Mouse (Mus musculus) cortical plate, adult 2 months (tissue): Measurements from ENCODE around the gene Slc39a2. TPM values are rescaled to one million over a fixed set of nuclear protein-coding genes. Genes with fewer than 3 reads are reported as not detected.
"Not testable (repeated sequence)": the region's sequence is repeated elsewhere in the genome, so short reads cannot be mapped to it uniquely, and the experiment has no call there.

Experiments used
- H3K27ac ChIP-seq: fragments of 200-500 bp; 2 replicates; pipeline ENCODE4 v1.5.1; 2012; ENCODE audit warnings: low read length, control low read depth, inconsistent platforms; ENCODE audit not compliant: insufficient read depth
- H3K4me1 ChIP-seq: fragments of 200-500 bp; 2 replicates; pipeline ENCODE4 v1.6.1; 2011; ENCODE audit warnings: low read length; ENCODE audit not compliant: control insufficient read depth, insufficient read depth
- H3K4me3 ChIP-seq: fragments of 200-500 bp; 2 replicates; pipeline ENCODE4 v1.5.1; 2011; ENCODE audit warnings: mild to moderate bottlenecking, low read length, control low read depth; ENCODE audit not compliant: insufficient read depth
- CTCF ChIP-seq: fragments of 200-500 bp; IDR thresholded peaks from 2 replicates; pipeline ENCODE4 v1.5.1; 2011; ENCODE audit warnings: mild to moderate bottlenecking, control low read depth, low read length; ENCODE audit not compliant: insufficient read depth; ENCODE audit errors: extremely low read depth
- POLR2A ChIP-seq: fragments of 200-500 bp; IDR thresholded peaks from 2 replicates; pipeline ENCODE4 v1.6.1; 2011; ENCODE audit warnings: mild to moderate bottlenecking, low read length, control low read depth; ENCODE audit not compliant: insufficient read depth; ENCODE audit errors: extremely low read depth
- polyA plus RNA-seq: library from polyadenylated mRNA; depleted of rRNA; stranded (reverse); fragments of >200 nt; gene quantifications from 2 replicates; pipeline ENCODE4 v1.2.3, GENCODE M21; 2012; rRNA removed

The Slc39a2 gene
- 17.8 and 18.7 TPM in 2 replicates for polyA plus RNA-seq

DNA sequence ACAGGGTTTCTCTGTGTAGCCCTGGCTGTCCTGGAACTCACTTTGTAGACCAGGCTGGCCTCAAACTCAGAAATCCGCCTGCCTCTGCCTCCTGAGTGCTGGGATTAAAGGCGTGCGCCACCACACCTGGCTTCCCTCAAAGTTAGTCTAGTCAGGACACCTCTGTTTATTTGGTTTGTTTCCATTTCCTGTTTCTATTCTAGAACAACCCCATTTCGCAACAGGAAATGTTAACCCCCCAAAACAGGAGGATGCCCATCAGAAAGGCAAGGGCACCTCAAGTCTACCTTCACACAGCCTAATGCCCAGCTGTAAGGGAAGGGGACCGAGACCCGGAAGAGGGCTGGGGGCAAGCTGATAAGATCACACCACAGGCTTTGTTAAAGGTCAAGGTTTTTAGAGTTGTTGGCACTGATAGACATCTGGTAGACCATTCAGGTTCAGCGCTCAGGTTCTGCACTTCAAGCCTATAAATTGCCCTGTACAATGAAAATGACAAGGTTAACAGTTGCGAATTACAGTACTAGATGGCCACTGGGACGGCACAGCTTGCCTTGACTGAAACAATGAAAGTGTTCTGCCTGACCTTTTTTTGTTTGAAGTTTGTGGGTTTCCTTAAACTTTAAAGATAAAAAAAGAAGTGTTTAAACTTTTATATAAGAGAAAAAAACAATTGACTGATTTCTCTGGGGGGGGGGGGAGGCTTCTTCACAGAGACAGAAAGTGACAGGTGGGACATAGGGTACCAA, at the start of gene Slc39a2:
Gene Slc39a2, plus strand, starts transcription at position 699 of the 749 bp plus-strand sequence.
- no peak for TF ChIP-seq POLR2A
- no peak for TF ChIP-seq CTCF
- Histone ChIP-seq H3K27ac (no peak within 1 kb of the TSS), H3K4me3 (no peak within 1 kb of the TSS), H3K4me1 (no peaks in the 10 kb centered on the region)

- H3K4me1 ChIP-seq = no peaks in the 10 kb centered on the region
- H3K4me3 ChIP-seq = no peak overlapping the region
- TF ChIP-seq CTCF (no peak), POLR2A (no peak)
- H3K27ac ChIP-seq = no peak overlapping the region
Observed at GRCm38 (mm10) chr14:51843882-51844281, 48.8 kb upstream of the Slc39a2 start.

- Histone ChIP-seq H3K4me1 (no peaks in the 10 kb centered on the region), H3K4me3 (no peak overlapping the region), H3K27ac (no peak overlapping the region)
- TF ChIP-seq CTCF = no peak
- no peak for TF ChIP-seq POLR2A
Observed at GRCm38 (mm10) chr14:51846566-51846965, 46.1 kb upstream of the Slc39a2 start.

- not testable (repeated sequence) for H3K27ac ChIP-seq, H3K4me1 ChIP-seq, H3K4me3 ChIP-seq
- TF ChIP-seq CTCF = 0 out of 2 replicates have a peak, but pooled peaks have one; percentile 12
Observed at GRCm38 (mm10) chr14:51851006-51851405, 41.7 kb upstream of the Slc39a2 start.

GRCm38 (mm10) chr14:51853399-51853798, 39.3 kb upstream of the Slc39a2 start, which contains the start of gene Ear6:
Gene Ear6, plus strand, starts transcription at chr14:51853699.
- no peaks in the 10 kb centered on the region for H3K4me1 ChIP-seq
- no peak within 1 kb of the TSS for H3K27ac ChIP-seq
- no peak for TF ChIP-seq POLR2A
- TF ChIP-seq CTCF = no peak
- no peak within 1 kb of the TSS for H3K4me3 ChIP-seq

DNA sequence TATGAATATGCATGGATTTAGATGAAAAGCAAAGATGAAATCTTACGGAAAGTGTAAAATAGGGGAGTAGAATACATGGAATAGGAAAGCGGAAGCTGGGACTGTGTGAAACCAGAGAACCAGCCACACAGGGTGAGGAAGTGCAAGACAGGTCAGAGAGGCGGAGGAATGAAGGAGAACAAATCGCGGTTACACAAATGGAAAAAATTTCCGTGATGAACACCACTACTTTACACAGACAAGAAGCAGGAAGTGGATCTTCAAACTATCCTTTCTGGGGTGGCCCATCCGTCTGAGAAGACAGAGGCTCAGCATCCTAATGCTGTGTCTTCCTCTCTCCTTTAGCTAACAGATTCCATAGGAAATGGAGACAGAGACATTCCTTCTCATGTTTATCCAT, 37.4 kb upstream of the Slc39a2 start:
- H3K4me3 ChIP-seq, H3K27ac ChIP-seq, H3K4me1 ChIP-seq: not testable (repeated sequence)

DNA sequence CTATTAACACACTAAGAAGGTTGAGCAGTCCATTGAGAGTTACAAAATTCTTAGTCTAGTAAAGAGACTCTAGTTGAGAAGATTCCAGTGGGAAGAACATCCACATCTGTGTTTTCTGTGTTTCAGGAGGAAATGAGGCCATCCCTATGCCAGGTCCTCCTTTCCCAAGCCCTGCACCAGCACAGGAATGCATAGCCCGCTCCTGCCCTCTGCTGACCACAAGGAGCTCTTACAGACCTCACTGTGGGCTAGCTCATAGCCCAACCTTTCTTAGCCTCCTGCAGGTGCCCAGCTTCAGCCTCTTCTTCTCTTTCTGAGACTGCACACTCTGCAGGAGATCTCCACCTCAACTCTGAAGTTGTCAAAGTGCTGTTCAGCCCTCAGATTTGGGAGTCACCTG, 29.1 kb upstream of the Slc39a2 start:
- H3K4me3 ChIP-seq, H3K4me1 ChIP-seq, H3K27ac ChIP-seq: not testable (repeated sequence)
- peak; percentile 52 for TF ChIP-seq CTCF

GRCm38 (mm10) chr14:51870756-51871155, 21.9 kb upstream of the Slc39a2 start:
- no peak overlapping the region for H3K4me3 ChIP-seq
- H3K4me1 ChIP-seq = no peaks in the 10 kb centered on the region
- no peak overlapping the region for H3K27ac ChIP-seq
- TF ChIP-seq POLR2A (no peak), CTCF (no peak)

DNA sequence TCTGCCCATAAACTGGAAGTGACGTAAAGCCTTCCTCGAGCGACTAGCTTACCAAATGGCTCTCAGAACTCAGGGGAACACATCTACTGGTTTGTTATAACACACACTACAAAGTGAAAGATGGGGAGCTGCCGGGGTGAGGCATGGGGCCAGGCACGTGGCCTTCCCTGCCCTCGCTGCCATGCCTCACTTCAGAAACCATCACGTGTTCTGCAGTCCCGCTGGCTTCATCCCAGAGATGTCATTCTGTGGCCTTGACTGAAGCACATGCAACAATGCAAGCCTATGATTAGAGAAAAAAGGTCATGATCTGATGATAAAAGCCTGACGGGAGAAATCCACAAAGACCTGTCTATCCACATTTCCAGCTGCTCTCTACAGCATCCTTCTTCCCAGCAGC, 20.9 kb upstream of the Slc39a2 start:
- TF ChIP-seq CTCF (no peak), POLR2A (no peak)
- H3K4me3 ChIP-seq = no peak overlapping the region
- H3K4me1 ChIP-seq = no peaks in the 10 kb centered on the region
- H3K27ac ChIP-seq = no peak overlapping the region

GRCm38 (mm10) chr14:51877517-51877916, 15.2 kb upstream of the Slc39a2 start:
- H3K27ac ChIP-seq = no peak overlapping the region
- no peak for TF ChIP-seq CTCF
- TF ChIP-seq POLR2A = no peak
- H3K4me1 ChIP-seq = no peaks in the 10 kb centered on the region
- no peak overlapping the region for H3K4me3 ChIP-seq

DNA sequence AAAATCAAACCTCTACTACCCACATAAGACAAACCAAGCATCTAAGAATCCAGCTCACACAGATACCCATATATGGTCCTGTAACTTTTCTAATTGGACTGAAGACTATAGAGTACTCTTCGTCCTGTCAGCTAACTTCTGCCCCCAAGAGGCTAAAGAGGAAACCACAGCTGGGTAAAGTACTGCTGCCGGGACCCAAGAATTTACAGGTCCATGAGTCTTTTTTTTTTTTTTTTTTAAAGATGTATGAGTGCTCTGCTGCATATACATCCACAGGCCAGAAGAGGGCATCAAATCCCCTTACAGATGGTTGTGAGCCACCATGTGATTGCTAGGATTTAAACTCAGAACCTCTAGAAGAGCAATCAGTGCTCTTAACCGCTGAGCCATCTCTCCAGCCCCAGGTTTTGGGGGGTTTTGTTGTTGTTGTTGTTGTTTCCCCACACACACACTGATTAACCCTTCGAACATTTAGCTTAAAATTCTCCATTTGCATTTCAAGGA, 9.1 kb upstream of the Slc39a2 start:
- Histone ChIP-seq H3K4me3 (peak overlapping the region; percentile 77; the same call in 1 of the 2 replicates), H3K27ac (no peak overlapping the region), H3K4me1 (no peaks in the 10 kb centered on the region)
- TF ChIP-seq CTCF (peak; percentile 28; the same call in 1 of the 2 replicates), POLR2A (no peak)
